Mouse (Mus musculus) liver, postnatal 0 days (tissue): ENCODE data around the gene Gm20517.

ENCODE experiments used
- CTCF ChIP-seq: sonication (generic); IDR thresholded peaks from 2 replicates; pipeline ENCODE4 v1.5.1; 2016; ENCODE audit warnings: antibody characterized with exemption, low read depth
- EP300 ChIP-seq: IDR thresholded peaks from 2 replicates; pipeline ENCODE4 v1.6.1; 2016; ENCODE audit warnings: antibody characterized with exemption, low read depth, mild to moderate bottlenecking

DNA sequence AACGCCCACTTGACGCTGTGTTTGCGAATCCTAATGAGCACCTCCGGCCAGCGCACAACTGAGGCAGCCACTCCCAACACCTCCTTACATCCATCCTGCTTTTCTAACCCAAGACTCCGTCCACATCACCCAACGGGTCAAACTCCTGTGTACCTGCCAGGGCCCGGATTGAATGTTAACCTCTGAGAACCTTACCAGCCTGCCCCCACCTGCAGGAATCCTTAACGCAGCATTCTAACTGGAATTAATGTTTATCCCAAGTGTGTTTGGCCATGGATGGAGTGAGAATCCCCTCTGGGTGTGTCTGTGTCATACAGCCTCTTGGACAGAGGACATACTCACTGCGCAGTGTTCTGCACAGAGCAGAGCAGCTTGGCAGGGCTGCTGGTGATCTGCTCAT, 86.8 kb downstream of the Gm20517 start:
- TF ChIP-seq CTCF (no peak), EP300 (no peak)
